Mouse (Mus musculus) c-Kit-positive CD71-negative TER-119-negative erythroid progenitor cells, embryonic 14.5 days (primary cell): ENCODE measurements at regions not wholly inside any gene's neighbourhood (a gene's known extent, or its start where the extent isn't known, plus 50 kb on each side); places are given as distances from the start of the nearest gene placed in this dataset.

Experiments
- DNase-seq: peaks from one replicate; pipeline ENCODE4 v3.0.0-alpha.2; 2013; ENCODE audit warnings: low read depth

DNA sequence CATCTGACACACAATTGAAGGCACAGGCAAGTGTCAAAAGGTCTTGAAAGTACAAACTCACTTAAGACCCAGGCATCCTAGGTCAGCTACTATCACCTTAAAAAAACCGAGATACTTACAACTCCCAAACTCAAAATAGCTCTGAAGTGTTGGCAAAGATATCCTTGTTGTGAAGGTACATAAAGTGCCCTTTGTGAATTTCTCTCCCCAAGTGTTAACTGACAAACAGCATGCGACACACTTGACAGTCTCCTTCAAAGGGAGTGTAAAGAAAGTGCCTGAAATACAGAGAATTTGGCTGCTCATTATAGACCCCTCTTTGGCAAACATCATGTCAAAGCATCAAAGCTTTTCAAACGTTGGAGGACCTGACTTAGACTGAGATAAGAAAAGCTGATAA is 2634.2 kb downstream of the 9330182O14Rik start:
- no peak for DNase-seq

DNA sequence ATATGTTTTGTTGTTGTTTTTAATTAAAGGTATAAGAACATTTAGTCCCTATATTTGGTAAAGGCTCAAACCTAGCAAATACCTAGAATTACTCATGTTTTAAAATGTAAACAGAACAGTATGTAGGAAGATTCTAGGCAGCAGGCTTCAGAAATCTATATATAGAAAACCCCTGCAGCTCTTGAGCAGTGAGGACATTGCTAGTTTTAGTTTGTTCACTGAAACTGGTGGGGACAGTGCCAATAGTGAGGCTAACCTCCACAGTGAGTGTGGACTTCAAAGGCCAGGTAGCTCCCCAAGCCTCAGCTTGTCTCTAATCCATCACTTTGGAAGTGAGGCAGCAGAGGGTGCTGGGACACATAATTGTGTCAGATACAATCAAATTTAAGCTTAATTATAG is 2645.7 kb downstream of the 9330182O14Rik start:
- DNase-seq = no peak

DNA sequence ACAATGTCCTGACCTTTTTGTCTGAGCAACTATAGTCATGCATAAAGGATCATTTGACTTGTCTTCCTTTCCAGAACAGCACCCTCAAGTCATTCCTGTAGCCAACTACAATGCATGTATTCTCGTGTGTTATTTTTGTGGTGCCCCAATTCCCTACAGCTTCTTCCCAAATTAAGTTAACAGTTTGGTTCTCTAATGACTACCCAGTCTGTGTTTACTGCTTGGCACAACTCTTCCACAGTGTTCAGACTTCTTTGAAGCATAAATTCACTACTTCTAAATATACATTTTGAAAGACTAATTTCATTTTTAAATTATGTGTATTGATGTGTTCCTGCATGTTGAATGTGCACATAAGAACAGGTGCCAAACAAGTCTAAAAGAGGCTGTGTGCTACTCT is 2667.1 kb downstream of the 9330182O14Rik start:
- no peak for DNase-seq

DNA sequence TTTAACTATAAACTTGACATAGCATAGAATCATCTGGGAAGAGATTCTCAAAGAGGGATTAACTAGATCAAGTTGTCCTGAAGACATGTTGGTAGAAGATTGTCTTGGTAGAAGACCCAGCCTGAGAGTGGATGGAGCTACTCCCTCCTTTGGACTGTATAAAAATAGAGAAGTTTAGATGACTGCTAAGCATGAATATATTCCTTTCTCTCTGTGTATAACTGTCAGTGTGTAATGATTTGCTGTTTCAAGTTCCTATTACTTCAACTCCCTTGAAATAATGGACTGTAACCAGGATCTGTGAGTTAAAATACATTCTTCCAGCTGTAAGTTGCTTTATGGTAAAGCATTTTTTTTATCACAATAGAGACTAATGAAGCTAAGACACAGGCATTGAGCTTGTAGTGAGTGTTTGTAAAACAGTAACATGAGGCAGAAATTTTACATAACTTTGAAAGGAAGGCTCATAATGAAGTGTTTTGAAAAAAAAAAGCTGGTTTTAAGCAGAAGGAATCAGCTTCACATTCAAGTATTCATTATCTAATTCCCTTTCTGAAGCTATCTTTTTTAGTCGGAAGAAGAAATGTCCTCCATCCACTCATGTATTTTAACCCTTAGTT is 2676.8 kb downstream of the 9330182O14Rik start:
- no peak for DNase-seq

DNA sequence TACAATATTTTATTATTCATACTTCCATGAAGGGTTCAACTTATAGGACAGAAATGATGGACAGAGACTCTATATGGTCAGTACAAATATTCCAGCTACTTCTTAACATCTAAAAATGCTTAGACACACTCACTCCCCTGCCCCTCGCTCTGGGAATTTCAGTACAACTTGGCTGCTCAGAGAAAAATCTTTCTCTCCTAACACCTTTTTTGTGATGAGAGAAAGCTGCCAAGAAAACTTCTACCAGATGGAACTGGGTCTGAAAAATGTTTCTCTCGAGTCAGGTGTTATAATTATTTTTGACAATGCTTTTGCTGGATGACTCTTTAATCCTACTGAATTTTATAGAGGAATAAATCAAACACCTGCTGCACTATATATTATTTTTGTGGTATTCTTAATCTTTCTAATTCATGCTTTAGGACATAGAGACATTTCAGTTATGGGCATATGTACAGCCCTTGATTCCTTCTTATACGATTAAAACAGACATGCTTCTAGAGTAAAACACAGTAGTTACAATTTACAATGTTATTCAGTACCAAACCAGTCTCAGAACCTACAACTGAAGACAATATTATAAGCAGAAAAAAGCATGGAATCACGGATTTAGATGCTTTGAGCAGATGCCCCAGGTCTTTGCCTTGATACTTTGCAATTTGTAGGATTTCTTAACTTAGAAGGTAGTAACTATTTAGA is 2681.0 kb downstream of the 9330182O14Rik start:
- no peak for DNase-seq

DNA sequence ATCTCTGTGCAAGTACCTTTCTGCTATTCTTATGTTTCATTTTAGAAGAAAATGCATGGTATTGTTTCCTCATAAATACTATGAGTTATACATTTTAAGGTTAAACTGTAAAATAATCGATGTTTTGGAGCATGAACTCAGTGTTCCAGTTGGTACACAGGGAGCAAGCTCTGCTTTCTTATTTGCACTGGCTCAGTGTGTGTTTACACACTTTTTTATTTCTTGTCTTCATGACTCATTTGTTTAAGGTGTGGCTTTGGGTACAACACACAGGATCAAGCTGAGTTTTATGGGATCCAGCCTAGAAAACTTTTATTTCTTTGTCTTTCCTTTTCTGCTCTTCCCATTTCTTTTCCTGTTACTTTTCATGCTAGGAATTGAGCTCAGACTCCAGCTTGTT is 2704.7 kb downstream of the 9330182O14Rik start:
- no peak for DNase-seq

DNA sequence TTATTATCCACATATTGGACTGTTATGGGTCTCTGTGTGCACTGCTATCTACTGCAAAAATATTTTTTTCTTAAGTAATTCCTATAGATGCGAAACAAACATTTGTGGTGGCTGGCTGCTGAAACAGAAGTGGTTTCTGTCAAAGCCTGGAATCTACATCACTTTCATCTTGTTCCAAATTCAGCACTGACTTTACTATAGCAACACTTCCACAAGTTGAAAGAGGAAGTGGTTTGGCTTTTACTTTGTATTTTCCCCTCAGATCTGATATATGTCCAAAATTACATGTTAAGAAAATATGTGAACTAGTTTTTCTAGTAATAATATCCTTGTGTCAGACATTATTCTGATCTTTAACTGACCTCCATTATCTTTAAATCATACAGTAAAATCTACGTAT is 2715.8 kb downstream of the 9330182O14Rik start:
- no peak for DNase-seq

DNA sequence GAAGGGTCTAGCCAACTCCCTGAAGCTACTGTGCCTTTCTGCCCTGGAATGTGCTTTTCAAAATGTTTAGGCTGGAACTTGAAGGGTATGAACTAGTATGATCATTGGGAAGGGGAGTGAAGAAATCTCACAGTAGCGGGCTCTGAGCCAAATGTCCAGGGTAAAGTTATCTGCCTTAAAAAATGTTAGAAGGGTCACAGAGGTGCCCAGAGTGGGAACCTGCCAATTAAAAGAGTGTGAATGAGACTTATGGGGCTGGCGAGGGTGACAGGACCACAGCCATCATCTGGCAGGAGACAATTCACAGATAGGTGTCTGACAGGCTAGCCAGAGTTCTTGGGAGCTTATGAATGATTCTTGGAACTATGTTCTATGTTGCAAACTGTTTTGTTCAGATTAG is 2738.3 kb downstream of the 9330182O14Rik start:
- DNase-seq = no peak

DNA sequence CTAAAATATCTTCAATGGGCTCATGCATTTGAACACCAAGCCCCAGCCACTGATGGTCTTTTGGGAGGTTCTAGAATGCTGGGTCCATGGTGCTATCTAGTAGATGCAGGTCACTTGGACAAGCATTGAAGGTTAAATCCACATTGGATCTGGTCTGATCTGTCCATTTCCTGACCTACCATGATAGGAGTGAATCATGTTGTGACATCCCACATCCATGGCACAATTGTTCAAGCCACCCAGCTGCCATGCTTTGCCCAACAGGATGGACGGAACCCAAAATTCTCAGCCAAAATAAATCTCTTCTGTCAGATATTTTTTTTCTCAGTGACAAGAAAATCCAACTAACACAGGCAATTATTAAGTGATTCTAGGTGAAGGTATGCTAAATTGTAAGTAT is 2760.4 kb downstream of the 9330182O14Rik start:
- no peak for DNase-seq

DNA sequence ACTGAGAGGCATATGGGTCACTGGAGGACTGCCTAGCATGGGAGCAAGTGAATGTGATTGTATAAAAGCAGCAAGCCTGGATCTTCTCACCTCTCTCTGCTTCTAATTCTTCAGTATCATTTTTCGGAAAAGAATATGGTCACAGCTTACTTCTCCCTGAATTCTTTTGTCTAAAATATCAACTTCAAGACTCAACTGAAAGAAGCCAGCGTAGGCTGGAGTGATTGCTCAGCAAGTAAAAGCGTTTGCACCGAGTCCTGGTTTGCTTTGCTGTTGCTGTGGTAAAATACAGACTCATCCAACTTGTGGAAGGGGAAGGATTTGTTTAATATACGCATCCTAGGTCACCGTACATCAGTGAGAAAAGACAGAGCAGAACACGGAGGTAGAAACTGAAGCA is 2765.9 kb downstream of the 9330182O14Rik start:
- DNase-seq = no peak

DNA sequence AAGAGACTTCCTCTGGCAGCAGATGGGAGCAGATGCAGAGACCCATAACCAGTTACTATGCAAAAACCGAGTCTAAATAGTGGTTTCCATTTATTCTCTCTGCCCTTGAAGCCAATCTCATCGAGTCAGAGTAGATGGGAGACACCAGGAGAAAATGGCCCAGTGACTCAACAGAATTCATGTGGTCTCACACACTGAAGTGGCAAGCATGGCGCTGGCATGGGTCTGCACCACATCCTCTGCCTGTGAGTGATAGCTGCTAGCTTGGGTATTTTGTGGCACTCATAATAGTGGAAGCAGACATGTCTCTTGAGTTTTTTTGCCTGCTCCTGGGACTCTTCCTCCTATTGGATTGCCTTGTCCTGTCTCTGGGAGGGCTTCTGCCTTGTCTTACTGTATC is 2767.6 kb downstream of the 9330182O14Rik start:
- no peak for DNase-seq

DNA sequence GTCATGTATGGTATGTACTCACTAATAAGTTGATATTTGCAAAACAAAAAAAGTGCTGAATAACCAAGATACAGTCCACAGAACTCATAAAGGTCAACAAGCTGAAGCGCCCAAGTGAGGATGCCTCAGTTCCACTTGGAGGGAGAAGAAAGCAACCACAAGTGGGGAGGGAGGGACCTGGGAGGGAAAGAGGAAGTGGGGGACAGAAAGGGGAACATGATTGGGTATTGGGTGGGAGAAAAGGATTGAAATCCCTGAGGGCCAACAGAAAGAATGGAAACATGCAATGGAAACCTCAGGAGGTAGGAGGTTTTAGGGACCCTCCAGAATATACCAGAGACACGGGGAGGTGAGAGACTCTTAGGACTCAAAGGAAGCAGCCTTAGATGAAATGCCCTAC is 2777.2 kb downstream of the 9330182O14Rik start:
- no peak for DNase-seq

DNA sequence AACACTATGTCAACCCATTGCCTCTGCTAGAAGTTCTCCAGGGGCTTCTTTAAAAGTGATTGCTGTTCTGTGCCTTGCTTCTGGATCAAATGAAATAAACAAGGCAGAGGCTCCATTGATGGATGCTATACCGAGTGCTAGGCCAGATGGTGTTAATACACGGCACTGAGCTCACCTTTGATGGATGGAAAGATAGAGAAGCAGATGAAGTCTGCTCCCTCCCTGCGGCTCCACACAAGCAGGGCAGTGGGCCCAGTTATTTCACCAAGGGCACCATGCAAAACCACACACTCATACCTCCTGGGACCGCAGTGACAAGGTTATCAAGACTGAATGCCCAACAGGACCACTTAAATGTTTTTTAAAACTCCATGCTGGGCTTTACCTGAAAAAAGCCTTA is 2778.7 kb downstream of the 9330182O14Rik start:
- no peak for DNase-seq

DNA sequence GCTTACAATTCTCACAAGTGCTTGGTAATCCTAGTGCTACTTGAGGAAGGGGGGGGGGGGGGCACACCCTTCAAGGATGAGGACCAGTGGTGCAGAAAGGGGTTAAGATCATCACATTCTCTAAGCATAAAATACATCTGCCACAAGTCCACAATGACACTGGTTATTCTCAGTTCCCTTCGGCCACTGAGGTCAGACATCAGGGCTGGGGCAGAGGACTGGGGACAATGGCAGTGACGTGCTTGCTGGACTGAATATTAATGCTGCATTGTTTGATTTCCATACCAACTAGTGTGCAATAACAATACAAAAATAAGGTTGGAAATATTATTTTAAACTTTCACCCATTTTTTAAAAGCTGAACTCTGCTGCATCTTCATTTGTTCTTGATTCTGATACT is 2779.1 kb downstream of the 9330182O14Rik start:
- no peak for DNase-seq

DNA sequence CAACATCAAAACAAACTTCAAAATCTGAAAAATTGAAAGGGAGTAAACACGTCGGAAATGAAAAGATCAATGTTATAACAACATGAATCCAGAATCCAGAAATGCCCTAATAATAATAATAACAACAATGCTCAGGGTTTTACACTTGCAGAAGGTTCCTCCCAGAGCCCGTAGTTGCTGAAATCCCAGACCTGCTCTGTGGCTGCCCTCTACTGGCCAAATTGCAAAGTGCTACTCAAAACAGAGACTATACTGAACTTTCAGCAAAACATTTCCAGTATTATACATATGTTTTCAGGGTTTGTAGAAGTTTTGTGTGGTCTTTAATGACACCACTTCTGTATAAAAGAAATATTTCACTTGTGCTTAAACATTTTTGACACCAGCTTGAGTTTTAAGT is 2779.9 kb downstream of the 9330182O14Rik start:
- DNase-seq = peak; percentile 32

DNA sequence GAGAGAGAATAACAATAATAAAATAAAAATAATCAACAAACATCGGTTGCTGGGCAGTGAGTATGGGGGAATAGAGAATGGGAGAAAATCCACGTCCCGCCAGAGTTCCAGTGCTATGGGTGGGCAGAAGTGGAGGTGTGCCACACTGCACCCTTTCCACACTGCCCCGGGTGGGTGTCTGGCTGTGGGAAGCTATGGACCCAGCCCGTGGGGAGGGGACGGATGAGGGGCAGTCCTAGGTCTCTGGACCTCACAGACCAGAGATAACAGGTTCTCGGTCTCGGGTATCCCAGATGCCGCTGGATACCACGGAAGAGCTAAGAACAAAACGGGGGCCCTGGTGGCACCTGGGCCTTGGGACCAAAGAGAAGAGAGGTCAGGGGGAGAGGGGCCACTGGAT is 2781.0 kb downstream of the 9330182O14Rik start:
- no peak for DNase-seq

DNA sequence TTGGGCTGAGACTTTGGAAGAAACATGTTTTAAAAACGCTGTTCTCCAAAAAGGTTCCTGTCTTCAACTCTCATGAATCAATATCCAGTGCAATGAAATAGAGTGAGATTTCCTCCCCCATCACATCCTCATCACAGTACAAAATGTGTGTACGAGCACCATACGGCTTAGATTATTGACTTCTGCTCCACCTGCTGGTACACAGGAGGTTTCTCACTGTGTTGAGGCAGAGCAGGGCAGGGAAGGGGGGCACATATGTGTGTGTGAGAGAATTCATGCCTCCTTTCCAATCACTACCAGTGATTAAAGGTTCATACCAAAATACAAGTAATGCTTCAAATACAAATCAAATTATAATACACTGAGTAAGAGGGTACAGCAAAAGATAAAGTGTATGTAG is 2787.5 kb downstream of the 9330182O14Rik start:
- DNase-seq = no peak

DNA sequence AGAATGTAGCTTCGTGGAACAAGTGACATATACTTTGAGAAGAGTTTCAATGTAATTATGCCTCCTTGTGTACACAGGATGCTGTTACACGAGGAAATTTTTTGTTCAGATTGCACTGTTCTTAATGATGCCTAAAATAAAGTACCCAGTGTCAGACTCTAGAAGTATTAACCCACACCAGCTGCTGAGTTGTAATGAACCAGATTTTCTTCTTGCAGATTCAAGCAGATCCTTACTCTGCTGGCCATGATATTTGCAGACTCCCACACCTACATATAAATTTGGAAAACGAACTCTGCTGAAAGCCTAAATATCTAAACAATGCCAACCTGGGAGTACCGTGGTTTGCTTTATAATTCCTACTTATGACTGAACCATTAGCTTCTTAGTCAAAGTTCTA is 2794.2 kb downstream of the 9330182O14Rik start:
- no peak for DNase-seq

DNA sequence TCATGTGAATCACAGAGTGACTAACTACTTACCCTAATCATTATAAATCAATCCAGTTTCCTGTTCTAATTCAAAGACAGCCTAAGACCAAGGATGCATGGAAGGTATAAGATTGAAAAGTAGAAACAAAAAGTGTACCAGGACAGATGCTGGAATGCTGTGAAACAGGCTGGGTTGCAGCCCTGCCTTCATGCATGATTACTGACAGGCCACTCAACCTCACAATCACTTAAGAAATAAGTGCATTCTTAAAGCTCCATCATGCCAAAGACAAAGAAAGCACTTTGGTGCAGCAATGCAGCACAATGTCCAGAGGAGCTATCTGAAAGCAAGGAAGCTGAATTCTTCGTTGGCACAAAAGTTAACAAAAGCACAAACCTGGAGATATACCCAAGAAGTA is 2810.4 kb downstream of the 9330182O14Rik start:
- DNase-seq = no peak

DNA sequence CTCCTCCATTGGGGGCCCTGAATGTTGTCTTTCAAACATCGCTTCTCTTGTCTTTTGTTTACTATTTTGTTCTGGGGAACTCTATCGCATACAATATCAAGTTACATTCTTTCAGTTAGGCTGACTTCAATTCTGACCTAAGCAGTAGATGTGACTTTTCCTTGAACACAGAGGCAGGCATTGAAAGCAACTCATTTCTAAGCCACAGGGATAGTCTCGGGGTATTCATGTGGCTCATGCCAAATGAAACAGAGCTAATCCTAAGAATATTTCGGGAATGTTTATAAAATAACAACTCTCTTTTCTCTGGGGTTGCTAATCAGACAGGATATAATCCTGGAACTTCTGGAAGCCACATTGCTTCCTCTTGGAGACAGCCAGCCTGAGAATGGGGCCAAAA is 2821.0 kb downstream of the 9330182O14Rik start:
- DNase-seq = no peak

DNA sequence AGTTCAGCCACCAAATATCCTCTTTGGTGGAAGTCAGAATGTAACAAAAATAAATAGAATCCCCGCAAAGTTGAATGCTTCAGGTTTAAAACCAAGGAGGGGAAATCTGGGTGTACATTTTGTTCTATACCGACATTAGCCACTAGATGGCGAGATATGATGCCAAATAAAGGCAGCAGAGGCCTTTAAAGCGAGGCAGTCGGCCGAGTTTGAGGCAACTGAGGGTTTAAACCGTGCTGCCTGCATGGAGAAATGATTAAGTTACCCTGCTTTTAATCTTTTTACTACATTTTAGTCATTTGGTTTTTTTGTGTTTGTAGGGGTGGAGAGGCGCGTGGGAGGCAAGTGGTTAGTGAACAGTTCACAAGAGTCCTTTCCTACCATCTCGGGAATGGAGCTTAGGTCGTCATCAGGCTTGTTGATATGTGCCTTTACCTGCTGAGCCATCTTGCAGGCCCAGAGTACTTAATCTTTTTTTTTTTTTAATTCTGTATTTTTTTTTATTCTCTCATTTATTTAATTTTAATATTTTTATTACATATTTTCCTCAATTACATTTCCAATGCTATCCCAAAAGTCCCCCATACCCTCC is 2828.7 kb downstream of the 9330182O14Rik start:
- peak; percentile 46 for DNase-seq

DNA sequence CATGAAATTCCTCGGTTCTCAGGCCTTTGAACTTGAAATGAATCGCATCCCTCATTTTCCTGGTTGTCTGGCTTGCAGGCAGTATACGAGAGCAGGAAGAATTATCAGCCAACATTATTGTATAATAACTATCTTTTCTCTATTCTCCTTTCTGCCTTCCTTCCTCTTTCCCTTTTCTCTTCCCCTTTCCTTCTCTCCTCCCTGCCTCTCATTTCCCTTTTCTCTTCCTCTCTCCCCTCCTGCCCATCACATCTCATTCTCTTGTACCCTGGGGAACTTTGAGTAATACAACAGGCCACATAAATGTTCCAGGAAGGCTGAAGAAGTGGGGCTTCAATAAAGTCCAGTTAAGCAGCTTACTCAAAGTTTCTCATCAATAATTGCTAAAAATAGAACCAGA is 2831.1 kb downstream of the 9330182O14Rik start:
- no peak for DNase-seq
